Mouse (Mus musculus): ENCODE results near the gene Fnbp1. TPM values are rescaled to one million over a fixed set of nuclear protein-coding genes. Genes with fewer than 3 reads are reported as not detected.
A peak's percentile ranks its signal among the peaks of the same experiment; 100 is the strongest.

Gene Fnbp1
- polyA plus RNA-seq, 1 experiment from 2014 or later = 16.3 TPM

DNA sequence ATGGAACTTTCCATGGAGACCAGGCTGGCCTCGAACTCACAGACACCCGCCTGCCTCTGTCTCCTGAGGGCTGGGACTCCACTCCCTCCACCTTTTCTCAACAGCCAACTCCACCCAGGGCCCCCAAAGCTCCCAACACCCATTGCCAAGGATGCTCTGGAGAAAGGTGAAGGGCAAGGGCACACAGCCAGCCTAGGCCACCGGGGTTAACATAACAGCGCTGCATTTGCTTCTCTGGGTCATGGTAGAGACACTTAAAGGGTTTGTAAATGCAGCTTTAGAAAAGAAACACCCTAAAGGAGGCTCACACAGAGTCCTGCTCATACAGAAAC lies 72.7 kb downstream of the Fnbp1 start:
- 75% methylated on average over 4 of the region's 4 CpGs for WGBS
- no peak for ATAC-seq (ENCODE audit: low FRiP score)
- H3K4me1 ChIP-seq = peaks cover 22% of the 10 kb centered on the region

GRCm38 (mm10) chr2:31068246-31069113 lies 73.3 kb downstream of the Fnbp1 start:
- 0 out of 2 replicates have a peak overlapping the region, but pooled peaks have one; percentile 0 for H3K4me2 ChIP-seq

More for the DNA sequence above, 72.7 kb downstream of the Fnbp1 start:
- Histone ChIP-seq H3K9me3 (peaks cover 4% of the 10 kb centered on the region; the same call in 1 of the 2 replicates), H3K4me2 (0 out of 2 replicates have a peak overlapping the region, but pooled peaks have one; percentile 0), H3K27ac (peak overlapping the region; percentile 88), H3K36me3 (replicated peaks) (no peaks in the 10 kb centered on the region; the same call in 1 of the 2 replicates), H3K4me3 (replicated peaks) (no peak overlapping the region), H3K9ac (no peak overlapping the region), H3K27me3 (no peaks in the 10 kb centered on the region)

GRCm38 (mm10) chr2:31067696-31068245 lies 74.0 kb downstream of the Fnbp1 start:
- no peak overlapping the region for H3K9ac ChIP-seq
- 41% methylated on average over 7 of the region's 7 CpGs for WGBS
- H3K9me3 ChIP-seq = peaks cover 4% of the 10 kb centered on the region; the same call in 1 of the 2 replicates
- no peaks in the 10 kb centered on the region for H3K27me3 ChIP-seq
- ATAC-seq (ENCODE audit: low FRiP score) = peak; percentile 46
- H3K4me2 ChIP-seq = no peak overlapping the region
- H3K4me1 ChIP-seq = peaks cover 22% of the 10 kb centered on the region
- H3K27ac ChIP-seq = peak overlapping the region; percentile 88
- H3K36me3 ChIP-seq (replicated peaks) = no peaks in the 10 kb centered on the region; the same call in 1 of the 2 replicates
- no peak overlapping the region for H3K4me3 ChIP-seq (replicated peaks)

More at GRCm38 (mm10) chr2:31068246-31069113, 73.3 kb downstream of the Fnbp1 start:
- Histone ChIP-seq H3K4me3 (replicated peaks) (no peak overlapping the region), H3K27me3 (no peaks in the 10 kb centered on the region), H3K4me1 (peaks cover 22% of the 10 kb centered on the region), H3K9me3 (peaks cover 4% of the 10 kb centered on the region; the same call in 1 of the 2 replicates), H3K36me3 (replicated peaks) (no peaks in the 10 kb centered on the region; the same call in 1 of the 2 replicates), H3K9ac (no peak overlapping the region), H3K27ac (peak overlapping the region; percentile 88)
- ATAC-seq (ENCODE audit: low FRiP score) = peak; percentile 72
- 6% methylated on average over 13 of the region's 13 CpGs for WGBS

DNA sequence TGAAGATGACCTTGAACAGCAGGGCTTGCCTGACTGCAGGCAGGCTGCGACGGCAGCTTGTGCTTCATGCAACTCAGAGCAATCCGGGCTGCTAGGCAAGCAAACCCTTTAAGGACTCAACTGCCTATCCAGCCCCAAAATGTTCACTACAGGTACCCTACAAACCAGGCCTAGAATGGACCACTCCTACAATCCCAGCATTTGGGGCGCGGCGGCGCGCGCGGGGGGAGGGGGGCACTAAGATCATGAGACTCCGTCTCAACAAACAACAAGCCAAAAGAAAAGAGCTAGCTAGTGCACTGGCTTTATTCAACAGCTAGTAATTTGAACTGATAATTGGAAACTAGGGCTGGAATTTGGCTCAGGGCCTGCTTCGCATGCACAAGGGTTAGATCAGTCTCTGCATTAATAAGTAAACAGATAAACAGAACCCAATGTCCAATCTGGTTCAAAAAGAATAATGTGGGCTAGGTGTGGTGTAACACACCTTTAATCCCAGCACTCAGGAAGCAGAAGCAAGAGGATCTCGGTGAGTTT lies 74.7 kb downstream of the Fnbp1 start:
- ATAC-seq (ENCODE audit: low FRiP score) = 0 out of 2 replicates have a peak, but pooled peaks have one; percentile 17
- Histone ChIP-seq H3K4me2 (no peak overlapping the region), H3K4me1 (peaks cover 22% of the 10 kb centered on the region), H3K9me3 (no peaks in the 10 kb centered on the region), H3K27me3 (no peaks in the 10 kb centered on the region), H3K4me3 (replicated peaks) (no peak overlapping the region), H3K9ac (no peak overlapping the region), H3K36me3 (replicated peaks) (no peaks in the 10 kb centered on the region), H3K27ac (peak overlapping the region; percentile 88)
- WGBS = 72% methylated on average over 13 of the region's 13 CpGs

DNA sequence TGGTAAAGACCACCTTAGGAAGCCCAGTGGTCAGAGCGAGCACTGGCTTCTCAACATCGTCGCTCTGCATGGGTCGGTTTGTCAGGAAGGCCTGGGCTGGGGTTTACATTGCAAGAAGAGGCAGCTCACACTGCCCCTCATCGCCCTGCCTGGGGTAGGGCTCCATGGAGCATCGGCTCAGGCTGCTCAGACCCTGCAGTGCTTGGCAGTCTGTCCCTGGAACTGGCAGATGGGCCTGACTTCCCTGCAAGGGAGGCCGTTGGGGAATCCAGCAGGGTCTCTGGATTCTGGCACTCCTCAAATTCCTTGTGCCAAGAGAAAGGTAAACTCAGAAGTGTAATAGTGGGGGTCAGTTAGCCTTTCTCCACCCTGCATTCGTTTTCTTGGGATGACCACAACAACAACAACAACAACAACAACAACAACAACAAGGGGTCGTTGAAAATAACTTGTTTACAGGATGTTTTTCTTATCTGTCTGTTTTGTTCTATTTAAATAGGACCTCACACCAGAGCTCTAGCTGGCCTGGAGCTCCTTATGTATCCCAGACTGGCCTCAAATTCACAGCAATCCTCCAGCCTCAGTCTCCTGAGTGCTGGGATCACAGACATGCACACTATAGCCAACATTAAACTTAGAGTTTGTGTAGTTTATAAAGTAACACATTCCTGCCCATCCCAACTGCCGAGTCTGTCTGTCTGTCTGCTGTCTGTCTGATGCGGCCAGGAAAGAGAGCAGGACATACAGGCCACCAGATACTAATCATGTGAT lies 75.6 kb downstream of the Fnbp1 start:
- no peaks in the 10 kb centered on the region for H3K9me3 ChIP-seq
- no peak overlapping the region for H3K9ac ChIP-seq
- H3K4me1 ChIP-seq = peaks cover 22% of the 10 kb centered on the region
- 85% methylated on average over 11 of the region's 11 CpGs for WGBS
- H3K4me2 ChIP-seq = no peak overlapping the region
- ATAC-seq (ENCODE audit: low FRiP score) = no peak
- 0 out of 2 replicates have a peak overlapping the region, but pooled peaks have one; percentile 88 for H3K27ac ChIP-seq
- H3K36me3 ChIP-seq (replicated peaks) = no peaks in the 10 kb centered on the region
- no peaks in the 10 kb centered on the region for H3K27me3 ChIP-seq
- H3K4me3 ChIP-seq (replicated peaks) = no peak overlapping the region

DNA sequence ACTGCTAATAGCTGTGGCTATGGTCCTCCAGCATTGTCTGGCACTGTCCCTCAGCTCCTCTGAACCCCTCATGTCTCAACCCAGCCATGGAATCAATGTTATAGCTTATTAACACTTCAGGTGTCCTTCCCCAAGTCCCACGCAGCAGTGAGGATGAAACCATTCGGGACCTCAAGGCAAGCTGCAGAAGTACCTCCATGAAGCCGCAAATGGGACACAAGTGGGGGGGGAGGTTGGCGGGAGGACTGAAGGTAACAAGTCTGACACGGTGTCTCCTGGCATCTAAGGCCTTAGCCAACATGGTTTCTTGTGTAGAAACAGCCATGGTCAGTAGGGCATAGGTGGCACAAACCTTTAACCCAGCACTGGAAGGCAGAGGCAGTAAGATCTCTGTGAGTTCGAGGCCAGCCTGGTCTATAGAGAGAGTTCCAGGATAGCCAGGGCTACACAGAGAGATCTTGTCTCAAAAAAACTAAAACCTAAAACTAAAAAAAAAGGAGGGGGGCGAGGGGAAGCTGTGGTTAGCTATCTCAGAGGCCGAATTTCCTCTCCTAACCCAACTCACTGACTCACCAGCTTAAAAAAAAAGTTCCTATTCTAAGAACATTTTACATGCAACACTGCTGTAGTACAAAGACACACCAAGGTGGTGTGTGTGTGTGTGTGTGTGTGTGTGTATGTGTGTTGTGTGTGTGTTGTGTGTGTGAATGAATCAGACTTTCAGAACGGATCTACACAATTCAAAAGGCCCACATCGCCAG lies 79.8 kb downstream of the Fnbp1 start:
- 93% methylated on average over 10 of the region's 10 CpGs for WGBS
- H3K27ac ChIP-seq = no peak overlapping the region

DNA sequence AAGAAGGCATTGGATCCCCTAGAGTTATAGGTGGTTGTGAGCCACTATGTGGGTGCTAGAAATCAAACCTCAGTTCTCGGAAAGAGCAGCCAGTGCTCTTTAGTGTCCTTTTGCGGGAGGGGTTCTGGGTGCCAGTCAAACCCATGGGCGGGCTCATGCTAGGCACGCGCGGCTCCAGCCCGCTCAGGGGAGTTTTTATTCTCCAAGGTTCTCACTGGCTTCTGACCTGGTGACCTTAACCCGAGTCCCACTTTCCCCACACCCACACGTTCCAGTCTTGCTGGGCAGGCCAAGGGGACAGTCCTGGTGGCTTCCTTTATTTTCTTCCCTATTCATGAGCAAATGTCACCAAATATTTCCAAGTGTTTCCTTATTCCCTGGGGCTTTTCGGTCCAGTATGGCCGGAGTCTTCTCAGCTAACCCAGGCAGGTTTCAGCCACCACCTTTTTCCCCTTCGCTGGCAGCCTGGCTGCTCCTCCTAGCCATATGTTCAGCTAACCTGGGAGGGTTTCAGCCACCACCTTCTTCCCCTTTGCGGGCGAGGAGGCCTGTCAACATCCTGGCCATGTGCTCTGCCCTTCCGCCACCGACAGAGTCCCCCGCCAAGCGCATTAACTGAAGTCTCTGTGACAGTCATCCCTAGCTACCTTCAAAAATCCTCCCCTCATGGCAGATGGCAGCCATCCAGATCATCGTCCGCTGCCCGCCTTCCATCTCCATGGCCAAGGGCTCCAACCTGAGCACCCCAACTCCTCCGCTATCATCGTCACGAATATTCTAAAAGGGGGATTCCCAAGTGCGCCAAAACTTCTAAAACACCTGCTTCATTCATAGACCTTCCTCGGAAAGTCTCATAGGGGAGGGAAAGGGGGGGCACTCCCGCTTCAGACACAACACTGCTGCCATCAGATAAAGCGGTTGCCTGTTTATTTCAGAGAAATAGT lies 80.7 kb downstream of the Fnbp1 start:
- H3K4me3 ChIP-seq (replicated peaks) = no peak overlapping the region
- H3K4me2 ChIP-seq = no peak overlapping the region
- WGBS = 90% methylated on average over 28 of the region's 28 CpGs
- no peak overlapping the region for H3K9ac ChIP-seq
- H3K9me3 ChIP-seq = no peaks in the 10 kb centered on the region
- ATAC-seq (ENCODE audit: low FRiP score) = no peak
- H3K27me3 ChIP-seq = no peaks in the 10 kb centered on the region
- no peaks in the 10 kb centered on the region for H3K4me1 ChIP-seq
- peaks cover 7% of the 10 kb centered on the region; the same call in 1 of the 2 replicates for H3K36me3 ChIP-seq (replicated peaks)
- H3K27ac ChIP-seq = no peak overlapping the region

More for the DNA sequence above, 79.8 kb downstream of the Fnbp1 start:
- H3K4me1 ChIP-seq = peaks cover 3% of the 10 kb centered on the region
- H3K9me3 ChIP-seq = no peaks in the 10 kb centered on the region
- H3K9ac ChIP-seq = no peak overlapping the region
- no peak overlapping the region for H3K4me2 ChIP-seq
- H3K27me3 ChIP-seq = no peaks in the 10 kb centered on the region
- H3K4me3 ChIP-seq (replicated peaks) = no peak overlapping the region
- no peak for ATAC-seq (ENCODE audit: low FRiP score)
- 0 out of 2 replicates have a peak, but pooled peaks cover 4% of the 10 kb centered on the region for H3K36me3 ChIP-seq (replicated peaks)

DNA sequence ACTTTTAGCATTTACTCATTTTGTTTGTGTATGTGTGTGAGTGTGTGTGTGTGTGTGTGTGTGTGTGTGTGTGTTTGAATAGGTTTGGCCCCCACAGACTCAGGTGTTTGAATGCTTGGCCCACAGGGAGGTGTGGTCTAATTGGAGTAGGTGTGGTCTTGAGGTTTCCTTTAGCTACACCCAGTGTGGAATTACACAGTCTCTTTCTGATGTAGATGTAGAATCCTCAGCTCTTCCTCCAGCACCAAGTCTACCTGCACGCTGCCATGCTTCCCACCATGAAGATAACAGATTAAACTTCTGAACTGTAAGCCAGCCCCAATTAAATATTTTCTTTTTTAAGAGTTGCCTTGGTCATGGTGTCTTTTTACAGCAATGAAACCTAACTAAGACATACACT lies 81.5 kb downstream of the Fnbp1 start:
- no peak overlapping the region for H3K4me3 ChIP-seq (replicated peaks)
- ATAC-seq (ENCODE audit: low FRiP score) = no peak
- H3K36me3 ChIP-seq (replicated peaks) = peaks cover 14% of the 10 kb centered on the region; the same call in 1 of the 2 replicates
- no peaks in the 10 kb centered on the region for H3K9me3 ChIP-seq
- H3K4me1 ChIP-seq = no peaks in the 10 kb centered on the region
- H3K4me2 ChIP-seq = no peak overlapping the region
- no peak overlapping the region for H3K9ac ChIP-seq
- no peaks in the 10 kb centered on the region for H3K27me3 ChIP-seq
- H3K27ac ChIP-seq = no peak overlapping the region
- WGBS = 92% methylated on average over 1 of the region's 1 CpGs

- no peak for ATAC-seq (ENCODE audit: low FRiP score)
- Histone ChIP-seq H3K4me2 (no peak overlapping the region), H3K4me1 (no peaks in the 10 kb centered on the region), H3K4me3 (replicated peaks) (no peak overlapping the region), H3K9me3 (no peaks in the 10 kb centered on the region), H3K36me3 (replicated peaks) (peaks cover 28% of the 10 kb centered on the region), H3K27me3 (no peaks in the 10 kb centered on the region), H3K27ac (no peak overlapping the region), H3K9ac (no peak overlapping the region)
- WGBS = 77% methylated on average over 2 of the region's 4 CpGs
These were observed 83.4 kb downstream of the Fnbp1 start for GRCm38 (mm10) chr2:31058443-31058842.

DNA sequence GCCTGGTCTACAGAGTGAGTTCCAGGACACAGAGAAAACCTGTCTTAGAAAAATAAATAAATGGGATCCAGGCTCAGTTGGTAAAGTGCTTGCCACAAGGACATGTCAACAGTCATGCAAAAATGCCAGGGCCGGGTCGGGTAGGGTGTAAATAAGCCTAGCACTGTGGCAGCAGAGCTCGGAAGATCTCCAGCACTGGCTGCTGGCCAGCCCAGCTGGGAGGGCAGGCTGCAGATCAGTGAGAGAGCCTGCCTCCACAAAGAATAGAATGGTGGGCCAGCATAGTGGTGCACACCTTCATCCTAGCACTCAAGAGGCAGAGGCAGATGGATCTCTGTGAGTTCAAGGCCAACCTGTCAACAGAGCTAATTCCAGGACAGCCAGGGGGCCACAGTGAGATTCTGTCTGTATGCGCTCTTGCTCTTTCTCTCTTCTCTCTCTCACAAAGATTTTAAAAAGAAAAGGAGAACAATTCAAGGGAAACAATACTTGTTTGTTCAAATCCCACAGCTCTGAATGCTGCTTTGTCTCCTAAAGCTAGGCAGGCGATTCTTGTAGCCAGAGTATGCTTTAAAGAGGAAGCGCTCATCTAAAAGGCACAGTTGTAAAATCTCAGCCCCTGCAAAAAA lies 84.1 kb downstream of the Fnbp1 start:
- 61% methylated on average over 6 of the region's 6 CpGs for WGBS
- Histone ChIP-seq H3K9me3 (no peaks in the 10 kb centered on the region), H3K4me3 (replicated peaks) (no peak overlapping the region), H3K9ac (no peak overlapping the region), H3K27ac (no peak overlapping the region), H3K36me3 (replicated peaks) (peaks cover 32% of the 10 kb centered on the region), H3K4me1 (no peaks in the 10 kb centered on the region), H3K27me3 (no peaks in the 10 kb centered on the region), H3K4me2 (no peak overlapping the region)
- ATAC-seq (ENCODE audit: low FRiP score) = no peak

Data from forebrain, embryonic 12.5 days (tissue).